Mouse (Mus musculus) forebrain, embryonic 10.5 days (tissue): Measurements from ENCODE around the gene Cchcr1. TPM values are rescaled to one million over a fixed set of nuclear protein-coding genes. Genes with fewer than 3 reads are reported as not detected.

Source experiments
- DNase-seq: peaks from one replicate; pipeline ENCODE4 v3.0.0-alpha.2; 2017; ENCODE audit warnings: low spot score; ENCODE audit errors: extremely low spot score
- H3K27ac ChIP-seq: fragments of 300-500 bp; sonication (generic); 2 replicates; pipeline ENCODE4 v1.5.1; 2016; ENCODE audit warnings: mild to moderate bottlenecking
- H3K27me3 ChIP-seq: fragments of 300-500 bp; sonication (generic); 2 replicates; pipeline ENCODE4 v1.6.1; 2016; ENCODE audit warnings: mild to moderate bottlenecking; ENCODE audit not compliant: poor library complexity, severe bottlenecking
- H3K36me3 ChIP-seq: fragments of 300-500 bp; sonication (generic); replicated peaks from 2 replicates; pipeline ENCODE4 v1.6.1; 2016; ENCODE audit warnings: mild to moderate bottlenecking, moderate library complexity
- H3K4me1 ChIP-seq: fragments of 300-500 bp; sonication (generic); 2 replicates; pipeline ENCODE4 v1.6.1; 2016
- H3K4me3 ChIP-seq: fragments of 300-500 bp; sonication (generic); 2 replicates; pipeline ENCODE4 v1.5.1; 2016; ENCODE audit warnings: mild to moderate bottlenecking, moderate library complexity
- H3K9me3 ChIP-seq: fragments of 300-500 bp; sonication (generic); 2 replicates; pipeline ENCODE4 v1.6.1; 2016; ENCODE audit warnings: mild to moderate bottlenecking, moderate library complexity
- whole genome bisulfite sequencing: fragments of 180-500 bp; shearing (Covaris S2); methylation state at CpG from one replicate; pipeline ENCODE4 v1.1.7; 2016; 5-methylcytosine and 5-hydroxymethylcytosine counted together
- polyA plus RNA-seq: library from polyadenylated mRNA; unstranded; fragments of >200 nt; fragmentation: Nextera tagmentation; extraction: Ambion mirVana; gene quantifications from 2 replicates; pipeline ENCODE4 v1.2.1, GENCODE M21; 2016

Cchcr1 gene
- polyA plus RNA-seq, 1 experiment from 2014 or later: 21.6 TPM

DNA sequence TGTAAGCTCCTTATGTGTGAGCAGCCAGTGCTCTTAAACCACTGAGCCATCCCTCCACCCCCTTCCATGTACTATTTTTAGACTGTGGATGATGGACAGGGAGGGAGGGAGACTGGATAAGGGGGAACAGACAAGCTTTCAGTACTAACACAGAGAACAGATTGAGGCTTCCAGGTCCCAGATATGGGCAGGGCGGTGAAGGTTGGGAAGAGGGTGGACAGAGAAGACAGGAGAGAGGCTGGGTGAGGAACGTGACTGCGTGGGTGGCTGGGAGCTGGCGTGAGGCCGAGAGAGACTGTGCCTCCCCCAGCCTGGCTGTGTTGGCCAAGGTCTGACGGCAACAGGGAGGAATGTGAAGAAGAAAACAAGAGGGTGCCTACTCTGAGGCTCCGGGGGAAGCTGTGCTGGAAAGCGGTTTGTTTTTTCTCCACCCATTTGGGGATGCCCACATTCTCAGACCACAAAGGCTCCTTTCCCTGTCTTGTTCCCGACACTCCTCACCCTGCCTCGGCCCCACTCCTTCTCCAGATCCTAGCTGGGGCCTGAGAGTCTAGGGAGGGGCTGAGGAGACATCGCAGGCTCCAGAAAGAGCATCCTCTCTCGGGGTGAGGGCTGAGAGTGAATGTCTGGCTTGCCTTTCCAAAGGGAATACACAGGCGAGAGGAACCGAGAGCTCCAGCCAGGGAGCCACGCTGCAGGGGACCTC is 32.7 kb downstream of the Cchcr1 start:
- Histone ChIP-seq H3K27me3 (no peaks in the 10 kb centered on the region), H3K9me3 (no peaks in the 10 kb centered on the region), H3K4me3 (no peak overlapping the region), H3K27ac (no peak overlapping the region), H3K36me3 (no peaks in the 10 kb centered on the region), H3K4me1 (peaks cover 20% of the 10 kb centered on the region)
- WGBS: 62% methylated on average over 15 of the region's 15 CpGs
- DNase-seq: no peak

DNA sequence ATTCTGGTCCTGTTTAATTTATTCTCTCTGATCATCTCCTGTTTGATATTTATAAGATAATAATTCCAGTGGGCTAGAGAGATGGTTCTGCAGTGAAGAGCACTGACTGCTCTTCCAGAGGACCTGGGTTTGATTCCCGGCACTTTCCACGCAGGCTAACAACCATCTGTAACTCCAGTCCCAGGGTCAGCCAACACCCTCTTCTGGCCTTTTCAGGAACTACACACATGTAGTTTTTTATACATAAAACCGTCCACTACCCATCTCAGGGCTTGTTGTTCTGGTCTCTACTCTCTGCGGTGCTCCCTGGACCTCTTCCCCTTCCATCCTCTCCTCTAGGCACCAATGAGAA is 33.2 kb downstream of the Cchcr1 start:
- H3K27me3 ChIP-seq: no peaks in the 10 kb centered on the region
- peaks cover 20% of the 10 kb centered on the region for H3K4me1 ChIP-seq
- H3K36me3 ChIP-seq: no peaks in the 10 kb centered on the region
- no peak overlapping the region for H3K4me3 ChIP-seq
- over 99% methylated on average over 4 of the region's 4 CpGs for WGBS
- no peak for DNase-seq
- no peak overlapping the region for H3K27ac ChIP-seq
- H3K9me3 ChIP-seq: no peaks in the 10 kb centered on the region

DNA sequence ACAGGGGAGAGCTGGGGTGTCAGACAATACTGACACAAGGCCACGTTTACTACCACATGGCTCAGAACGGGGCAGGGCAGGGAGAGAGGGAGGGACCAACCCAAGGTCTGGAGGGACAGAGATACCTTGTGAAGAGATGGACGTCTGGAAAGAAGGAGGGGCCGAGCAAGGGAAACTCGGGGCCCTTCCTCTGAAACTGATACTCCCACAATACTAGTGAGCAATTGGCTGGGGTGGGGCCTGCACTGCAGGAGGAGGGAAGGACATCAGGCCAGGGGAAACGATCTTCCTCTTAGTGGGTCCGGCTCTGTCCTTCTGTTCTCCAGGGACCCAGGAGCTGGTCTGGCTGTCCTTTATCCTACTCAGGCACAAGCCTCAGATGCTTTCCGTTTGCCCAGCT is 34.0 kb downstream of the Cchcr1 start:
- Histone ChIP-seq H3K27ac (no peak overlapping the region), H3K36me3 (no peaks in the 10 kb centered on the region), H3K27me3 (no peaks in the 10 kb centered on the region), H3K4me3 (no peak overlapping the region), H3K4me1 (peaks cover 20% of the 10 kb centered on the region), H3K9me3 (no peaks in the 10 kb centered on the region)
- WGBS: 63% methylated on average over 8 of the region's 8 CpGs
- no peak for DNase-seq

DNA sequence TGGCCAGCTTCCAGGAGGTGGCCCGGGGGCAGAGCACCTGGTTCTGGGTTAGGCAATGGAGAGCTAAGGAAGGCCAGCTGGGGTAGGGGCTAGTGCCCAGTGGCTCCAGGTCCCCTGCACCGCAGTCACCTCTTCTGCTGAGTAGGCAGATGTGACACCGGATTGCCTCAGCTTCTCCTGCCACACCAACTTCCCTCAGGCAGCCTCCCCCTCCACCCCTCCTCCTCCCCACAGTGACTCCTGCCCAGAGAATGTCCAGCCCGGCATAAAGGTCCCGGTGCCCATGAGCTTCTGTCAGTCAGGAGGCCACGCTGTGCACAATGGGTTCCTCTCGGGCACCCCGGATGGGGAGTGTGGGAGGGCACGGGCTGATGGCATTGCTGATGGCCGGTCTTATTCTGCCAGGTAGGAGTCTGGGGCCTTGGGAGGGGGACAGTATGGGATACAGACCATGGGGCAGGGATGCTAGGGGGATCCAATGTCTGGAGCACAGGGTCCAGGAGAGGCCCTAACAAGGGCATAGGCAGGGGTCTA is 35.0 kb downstream of the Cchcr1 start, which contains the start of gene Cdsn:
Gene Cdsn (plus strand): TSS at position 248 of the 534 bp plus-strand sequence.
- 78% methylated on average over 10 of the region's 10 CpGs for WGBS
- Histone ChIP-seq H3K27ac (no peak within 1 kb of the TSS), H3K9me3 (no peaks in the 10 kb centered on the region)

DNA sequence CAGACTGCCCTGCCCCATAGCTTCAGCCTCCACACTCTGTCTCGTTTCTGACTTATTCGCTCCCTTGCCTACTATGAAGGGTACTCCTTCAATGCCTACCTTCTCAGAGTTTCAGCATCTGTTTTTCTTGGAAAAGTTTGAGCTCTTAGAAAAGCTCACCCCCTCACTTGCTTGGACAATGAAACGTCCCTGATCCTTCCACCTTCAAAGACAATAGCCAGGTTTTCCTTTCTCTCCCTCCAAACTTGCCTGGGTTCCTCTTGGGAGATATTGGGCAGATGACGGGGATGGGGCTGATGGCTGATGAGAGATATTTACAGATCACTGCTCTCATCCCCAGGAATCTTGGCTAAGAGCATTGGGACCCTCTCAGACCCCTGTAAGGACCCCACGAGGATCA is 37.4 kb downstream of the Cchcr1 start:
- DNase-seq: no peak

More for the DNA sequence above, 35.0 kb downstream of the Cchcr1 start, which contains the start of gene Cdsn:
- Histone ChIP-seq H3K36me3 (no peaks in the 10 kb centered on the region), H3K27me3 (no peaks in the 10 kb centered on the region), H3K4me3 (no peak within 1 kb of the TSS), H3K4me1 (peaks cover 11% of the 10 kb centered on the region)
- DNase-seq: no peak

DNA sequence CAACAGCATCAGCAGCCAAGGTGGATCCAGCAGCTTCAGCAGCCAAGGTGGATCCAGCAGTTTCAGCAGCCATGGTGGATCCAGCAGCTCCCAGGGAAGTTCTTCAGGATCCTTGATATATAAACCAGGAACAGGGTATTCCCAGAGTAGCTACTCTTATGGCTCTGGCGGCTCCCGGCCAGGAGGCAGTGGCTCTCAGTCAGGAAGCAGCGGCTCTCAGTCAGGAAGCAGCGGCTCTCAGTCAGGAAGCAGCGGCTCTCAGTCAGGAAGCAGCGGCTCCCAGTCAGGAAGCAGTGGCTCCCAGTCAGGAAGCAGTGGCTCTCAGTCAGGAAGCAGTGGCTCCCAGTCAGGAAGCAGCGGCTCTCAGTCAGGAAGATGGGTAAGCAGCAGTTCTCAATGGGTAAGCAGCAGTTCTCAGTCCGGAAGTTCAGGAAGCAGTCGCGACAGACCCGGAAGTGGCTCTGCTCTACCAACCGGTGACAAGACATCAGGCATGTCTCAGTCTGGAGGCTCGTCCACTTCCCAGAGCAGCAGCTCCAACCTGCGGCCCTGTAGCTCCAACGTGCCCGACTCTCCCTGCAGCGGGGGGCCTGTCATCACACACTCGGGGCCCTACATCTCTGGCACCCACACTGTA is 38.0 kb downstream of the Cchcr1 start:
- H3K9me3 ChIP-seq: no peaks in the 10 kb centered on the region
- WGBS: 90% methylated on average over 18 of the region's 18 CpGs
- no peak overlapping the region for H3K27ac ChIP-seq
- H3K4me1 ChIP-seq: no peaks in the 10 kb centered on the region
- no peaks in the 10 kb centered on the region for H3K27me3 ChIP-seq
- DNase-seq: no peak
- no peak overlapping the region for H3K4me3 ChIP-seq
- H3K36me3 ChIP-seq: no peaks in the 10 kb centered on the region

More for the DNA sequence above, 37.4 kb downstream of the Cchcr1 start:
- 78% methylated on average over 5 of the region's 5 CpGs for WGBS
- H3K27me3 ChIP-seq: no peaks in the 10 kb centered on the region
- H3K9me3 ChIP-seq: no peaks in the 10 kb centered on the region
- no peaks in the 10 kb centered on the region for H3K36me3 ChIP-seq
- no peak overlapping the region for H3K4me3 ChIP-seq
- no peak overlapping the region for H3K27ac ChIP-seq
- 0 out of 2 replicates have a peak, but pooled peaks cover 4% of the 10 kb centered on the region for H3K4me1 ChIP-seq

DNA sequence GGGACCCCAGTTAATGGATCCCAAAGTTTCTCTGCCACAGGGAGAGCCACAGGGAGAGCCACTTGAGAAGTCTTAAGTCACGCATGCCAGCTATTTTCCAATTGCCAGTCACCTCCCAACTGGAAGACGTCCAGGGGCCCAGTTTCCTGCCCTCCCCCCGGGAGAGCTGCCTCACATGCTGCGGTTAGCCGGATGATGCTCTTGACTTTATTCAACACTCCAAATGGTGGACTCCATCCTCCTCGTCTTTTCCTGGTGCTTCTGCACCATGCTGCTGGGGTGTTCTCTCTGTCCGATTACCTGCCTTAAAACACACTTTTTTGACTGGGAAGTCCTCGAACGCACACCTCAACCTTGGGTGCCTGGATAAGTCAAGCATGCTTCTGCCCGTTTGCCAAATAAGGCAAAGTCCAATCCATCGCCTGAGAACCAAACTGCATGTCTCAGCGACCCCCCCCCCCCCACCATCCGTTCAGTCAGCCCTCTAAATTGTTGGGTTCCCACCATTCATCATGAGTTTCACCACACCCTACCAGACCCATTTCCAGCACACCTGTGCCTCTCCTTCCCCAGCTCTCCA is 39.4 kb downstream of the Cchcr1 start:
- no peaks in the 10 kb centered on the region for H3K9me3 ChIP-seq
- no peak overlapping the region for H3K27ac ChIP-seq
- no peaks in the 10 kb centered on the region for H3K36me3 ChIP-seq
- H3K4me1 ChIP-seq: peaks cover 4% of the 10 kb centered on the region; the same call in 1 of the 2 replicates
- H3K4me3 ChIP-seq: no peak overlapping the region
- 92% methylated on average over 13 of the region's 13 CpGs for WGBS
- DNase-seq: no peak
- no peaks in the 10 kb centered on the region for H3K27me3 ChIP-seq

DNA sequence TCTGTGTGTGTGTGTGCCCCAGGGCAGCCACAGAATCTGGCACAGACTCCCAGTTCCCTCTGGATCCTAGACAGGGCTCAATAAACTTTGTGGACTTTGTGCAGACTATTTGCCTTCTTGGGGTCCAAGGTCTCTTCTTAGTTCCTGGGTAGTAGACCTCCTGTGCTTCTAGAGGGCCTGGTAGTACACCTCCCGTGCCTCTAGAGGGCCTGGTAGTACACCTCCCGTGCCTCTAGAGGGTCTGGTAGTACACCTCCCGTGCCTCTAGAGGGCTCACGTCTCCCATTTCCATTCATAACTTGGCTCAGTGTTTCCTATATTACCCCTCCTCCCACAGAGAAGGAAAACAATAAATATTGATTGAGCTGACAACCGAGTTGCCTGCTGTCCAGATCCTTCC is 39.9 kb downstream of the Cchcr1 start:
- H3K27ac ChIP-seq: no peak overlapping the region
- no peak overlapping the region for H3K4me3 ChIP-seq
- H3K4me1 ChIP-seq: peaks cover 5% of the 10 kb centered on the region; the same call in 1 of the 2 replicates
- H3K36me3 ChIP-seq: no peaks in the 10 kb centered on the region
- no peaks in the 10 kb centered on the region for H3K9me3 ChIP-seq
- DNase-seq: no peak
- 31% methylated on average over 5 of the region's 5 CpGs for WGBS
- no peaks in the 10 kb centered on the region for H3K27me3 ChIP-seq

DNA sequence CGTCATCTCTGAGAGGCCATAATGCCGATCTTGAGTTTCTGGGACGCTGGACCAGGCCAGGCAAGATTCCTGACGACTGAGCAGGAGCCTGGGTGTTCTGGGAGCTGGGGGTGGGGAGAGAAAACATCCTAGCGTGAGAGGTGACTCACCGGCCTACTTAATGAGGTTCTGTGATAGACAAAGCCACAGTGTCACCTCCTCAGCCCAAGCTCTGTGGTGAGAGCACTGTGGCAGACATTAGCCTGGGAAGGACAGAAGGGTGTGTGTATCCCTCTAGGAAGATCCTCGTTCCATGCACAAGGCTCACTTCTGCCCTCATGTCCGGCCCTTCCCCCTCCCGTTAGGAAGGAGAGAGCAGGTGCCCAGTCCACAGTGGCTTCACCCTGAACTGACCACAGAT is 40.5 kb downstream of the Cchcr1 start:
- Histone ChIP-seq H3K27ac (no peak overlapping the region), H3K4me3 (no peak overlapping the region), H3K9me3 (no peaks in the 10 kb centered on the region), H3K27me3 (no peaks in the 10 kb centered on the region), H3K4me1 (peaks cover 5% of the 10 kb centered on the region; the same call in 1 of the 2 replicates), H3K36me3 (no peaks in the 10 kb centered on the region)
- 84% methylated on average over 9 of the region's 9 CpGs for WGBS
- no peak for DNase-seq

DNA sequence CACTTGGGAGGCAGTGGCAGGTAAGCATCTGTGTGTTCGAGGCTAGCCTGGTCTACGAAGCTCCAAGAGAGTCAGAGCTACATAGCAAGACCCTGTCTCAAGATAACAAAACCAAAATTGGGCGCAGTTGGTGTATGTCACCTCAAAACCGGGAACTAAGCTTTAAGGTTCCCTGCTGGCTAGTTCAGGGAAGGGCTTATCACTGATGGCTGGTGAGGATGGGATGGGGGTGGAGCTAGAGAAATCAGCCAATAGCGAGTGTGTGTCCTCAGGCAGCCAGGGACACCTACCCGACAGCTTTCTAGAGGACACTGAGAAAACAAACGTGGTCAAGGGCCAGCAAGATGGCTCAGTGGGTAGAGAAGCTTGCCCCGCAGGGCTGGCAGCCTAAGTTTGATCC is 41.3 kb downstream of the Cchcr1 start:
- WGBS: 63% methylated on average over 8 of the region's 8 CpGs
- Histone ChIP-seq H3K9me3 (no peaks in the 10 kb centered on the region), H3K27ac (no peak overlapping the region), H3K36me3 (no peaks in the 10 kb centered on the region), H3K27me3 (no peaks in the 10 kb centered on the region), H3K4me1 (peaks cover 5% of the 10 kb centered on the region; the same call in 1 of the 2 replicates), H3K4me3 (no peak overlapping the region)
- DNase-seq: no peak

DNA sequence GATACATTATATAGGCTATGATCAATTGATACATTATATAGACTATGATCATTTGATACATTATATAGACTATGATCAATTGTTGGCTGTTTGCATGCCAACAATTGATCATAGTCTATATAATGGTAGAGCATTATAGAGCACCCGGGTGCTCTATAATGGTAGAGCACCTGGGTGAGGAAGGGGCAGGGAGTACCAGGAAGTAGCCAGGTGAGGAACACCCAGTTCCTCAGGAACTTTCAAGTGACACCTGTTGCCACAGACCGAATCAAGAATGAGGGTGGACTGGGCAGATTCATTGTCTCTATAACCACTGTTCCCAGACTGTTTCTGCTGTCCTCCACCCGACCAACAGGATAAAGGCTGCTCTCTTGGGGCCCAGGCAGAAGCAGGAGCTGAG is 50.2 kb downstream of the Cchcr1 start, which contains the start of gene 2300002M23Rik:
Gene 2300002M23Rik (plus strand): TSS at position 301 of the 400 bp plus-strand sequence.
- WGBS: 51% methylated on average over 3 of the region's 3 CpGs
- Histone ChIP-seq H3K4me1 (peaks cover 19% of the 10 kb centered on the region), H3K27ac (no peak within 1 kb of the TSS), H3K4me3 (no peak within 1 kb of the TSS), H3K36me3 (no peaks in the 10 kb centered on the region), H3K27me3 (peaks cover 53% of the 10 kb centered on the region), H3K9me3 (no peaks in the 10 kb centered on the region)
- DNase-seq: no peak

DNA sequence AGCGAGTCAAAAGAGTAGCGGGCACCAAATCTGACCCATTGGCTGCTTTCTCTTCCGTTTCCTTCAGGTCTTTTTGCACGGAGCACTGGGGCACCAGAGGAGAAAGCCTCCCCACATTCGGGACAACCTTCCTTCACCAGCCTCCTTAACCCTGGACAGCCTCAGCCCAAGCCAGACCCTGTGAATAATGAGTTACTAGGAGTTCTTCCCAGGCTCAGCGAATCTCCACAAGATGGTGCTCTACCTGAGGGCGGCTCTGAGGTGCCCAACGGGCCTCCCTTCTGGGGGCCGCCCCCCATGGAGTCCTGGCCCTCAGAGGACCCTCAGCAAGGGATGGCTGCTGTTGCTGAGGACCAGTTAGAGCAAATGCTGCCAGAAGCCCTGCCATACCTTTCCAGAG is 50.9 kb downstream of the Cchcr1 start:
- no peak overlapping the region for H3K4me3 ChIP-seq
- H3K27me3 ChIP-seq: peaks cover 53% of the 10 kb centered on the region
- DNase-seq: no peak
- no peak overlapping the region for H3K27ac ChIP-seq
- H3K9me3 ChIP-seq: no peaks in the 10 kb centered on the region
- peaks cover 19% of the 10 kb centered on the region for H3K4me1 ChIP-seq
- H3K36me3 ChIP-seq: no peaks in the 10 kb centered on the region
- WGBS: 16% methylated on average over 9 of the region's 9 CpGs
